ENCODE assay signal across 34 mouse cellular contexts in genomic region chrX:73871956-73872355, GRCm38 (mm10). TPM values are rescaled to one million over a fixed set of nuclear protein-coding genes. Genes with fewer than 3 reads are reported as not detected.
DNase-seq lines count a peak whose midpoint lies in the region; ATAC-seq and TF ChIP-seq lines count a peak whose summit lies in the region.
"Had no signal": no experiment of that assay in that cellular context is flagged by ENCODE, and none has a peak within 500 bp of the region (broad histone marks: within the 10 kb centered on the region; RNA-seq: fewer than 3 reads in every experiment).

No protein-coding gene starts in this region.

- TF ChIP-seq CTCF in left cerebral cortex, adult 2 months (IDR thresholded peaks at IDR 0.05), result no peak

- intact Hi-C loops in left cerebral cortex, postnatal 4 days (cut with DNase I), result no loop called here
- intact Hi-C loops in left cerebral cortex, adult 2 months (cut with DNase I), result no loop called here

- peaks cover 12% of the 10 kb centered on the region for H3K4me1 ChIP-seq in forebrain, embryonic 12.5 days
- H3K4me1 ChIP-seq in forebrain, embryonic 11.5 days (replicated peaks; ENCODE audit: control insufficient read depth, insufficient read depth, low read length), result no peaks in the 10 kb centered on the region
- peaks cover 17% of the 10 kb centered on the region; the same call in 1 of the 2 replicates for H3K4me1 ChIP-seq in midbrain, embryonic 14.5 days (ENCODE audit: control insufficient read depth, insufficient read depth, low read length)

- no peak overlapping the region for H3K4me3 ChIP-seq in forebrain, embryonic 12.5 days (replicated peaks)
- H3K4me3 ChIP-seq in forebrain, embryonic 11.5 days (ENCODE audit: low read depth, low read length), result no peak overlapping the region
- H3K4me3 ChIP-seq in left cerebral cortex, adult 2 months, result no peak overlapping the region
- H3K4me3 ChIP-seq in midbrain, embryonic 14.5 days (replicated peaks; ENCODE audit: low read depth, low read length), result no peak overlapping the region
- H3K4me3 ChIP-seq: erythroblast, embryonic 14.5 days; hindbrain, embryonic 13.5 days; myocyte; neural tube, embryonic 13.5 days had no signal

- H3K27me3 ChIP-seq in forebrain, embryonic 12.5 days, result no peaks in the 10 kb centered on the region
- H3K27me3 ChIP-seq in forebrain, embryonic 11.5 days (ENCODE audit: control insufficient read depth, insufficient read depth, low read length), result no peaks in the 10 kb centered on the region
- H3K27me3 ChIP-seq in midbrain, embryonic 14.5 days (ENCODE audit: control insufficient read depth, insufficient read depth, low read length), result no peaks in the 10 kb centered on the region
- H3K27me3 ChIP-seq: hindbrain, embryonic 13.5 days; neural tube, embryonic 13.5 days had no signal

- DNase-seq in forebrain, embryonic 11.5 days (ENCODE audit: low spot score), result no peak
- DNase-seq in left cerebral cortex, postnatal 4 days, result peak; percentile 33
- no peak for DNase-seq in left cerebral cortex, adult 2 months (ENCODE audit: extremely low spot score in 1 of 2, low spot score in 2 of 2)
- no peak for DNase-seq in midbrain, embryonic 14.5 days
- no peak for DNase-seq in frontal cortex, adult 2 months (ENCODE audit: extremely low spot score in 1 of 2, low spot score in 1 of 2)
- DNase-seq in lung, postnatal 25 days (ENCODE audit: low spot score), result no peak
- DNase-seq: adrenal gland, postnatal 14 days; gastrocnemius, postnatal 25 days; heart, adult 18-20 months; heart, postnatal 4 days; kidney, adult 8-10 months; kidney, postnatal 4 days; layer of hippocampus, postnatal 36 days; liver; lung, adult 2 months; lung, postnatal 10 days; right cerebral cortex, postnatal 4 days; thymus, adult 18-20 months; thymus, postnatal 36 days had no signal

- no peak overlapping the region for H3K9ac ChIP-seq in forebrain, embryonic 12.5 days
- H3K9ac ChIP-seq in forebrain, embryonic 11.5 days (ENCODE audit: low read length), result no peak overlapping the region
- H3K9ac ChIP-seq in midbrain, embryonic 14.5 days (replicated peaks; ENCODE audit: low read length), result no peak overlapping the region
- H3K9ac ChIP-seq: hindbrain, embryonic 13.5 days; liver, embryonic 14.5 days; neural tube, embryonic 13.5 days had no signal

- H3K27ac ChIP-seq in forebrain, embryonic 12.5 days, result 0 out of 2 replicates have a peak overlapping the region, but pooled peaks have one; percentile 19
- no peak overlapping the region for H3K27ac ChIP-seq in forebrain, embryonic 11.5 days (ENCODE audit: low read depth, low read length)
- H3K27ac ChIP-seq in left cerebral cortex, adult 2 months, result no peak overlapping the region
- 0 out of 2 replicates have a peak overlapping the region, but pooled peaks have one; percentile 45 for H3K27ac ChIP-seq in midbrain, embryonic 14.5 days (replicated peaks; ENCODE audit: low read depth, low read length)
- H3K27ac ChIP-seq: hindbrain, embryonic 13.5 days; kidney, postnatal 0 days; liver, embryonic 14.5 days; neural tube, embryonic 13.5 days; stomach, postnatal 0 days had no signal

- H3K9me3 ChIP-seq in forebrain, embryonic 12.5 days, result no peaks in the 10 kb centered on the region
- H3K9me3 ChIP-seq in forebrain, embryonic 11.5 days (ENCODE audit: control insufficient read depth, low read length), result no peaks in the 10 kb centered on the region
- no peaks in the 10 kb centered on the region for H3K9me3 ChIP-seq in midbrain, embryonic 14.5 days (ENCODE audit: control insufficient read depth, low read length)
- H3K9me3 ChIP-seq: hindbrain, embryonic 13.5 days; neural tube, embryonic 13.5 days had no signal

- no peak overlapping the region for H3K4me2 ChIP-seq in forebrain, embryonic 12.5 days
- no peak overlapping the region for H3K4me2 ChIP-seq in forebrain, embryonic 11.5 days (ENCODE audit: low read depth, low read length, severe bottlenecking)
- H3K4me2 ChIP-seq in midbrain, embryonic 14.5 days (ENCODE audit: low read length), result no peak overlapping the region
- H3K4me2 ChIP-seq: heart, embryonic 11.5 days; hindbrain, embryonic 13.5 days; neural tube, embryonic 13.5 days had no signal

- peak; percentile 39; the same call in 1 of the 2 replicates for ATAC-seq in forebrain, embryonic 12.5 days (ENCODE audit: low FRiP score)
- ATAC-seq in forebrain, embryonic 11.5 days (replicated peaks; ENCODE audit: low FRiP score), result no peak
- ATAC-seq in midbrain, embryonic 14.5 days (ENCODE audit: low FRiP score, low TSS enrichment), result no peak
- ATAC-seq: CD4-positive, CD25-positive, alpha-beta regulatory T cell, adult 4 months; intestine, embryonic 16.5 days had no signal

- 59% methylated on average over 1 of the region's 1 CpGs for WGBS in forebrain, embryonic 12.5 days
- WGBS in forebrain, embryonic 11.5 days, result 68% methylated on average over 1 of the region's 1 CpGs
- WGBS in midbrain, embryonic 14.5 days, result 44% methylated on average over 1 of the region's 1 CpGs

- no peaks in the 10 kb centered on the region for H3K36me3 ChIP-seq in forebrain, embryonic 12.5 days (replicated peaks)
- no peaks in the 10 kb centered on the region for H3K36me3 ChIP-seq in forebrain, embryonic 11.5 days (ENCODE audit: control insufficient read depth, insufficient read depth, low read length)
- no peaks in the 10 kb centered on the region for H3K36me3 ChIP-seq in midbrain, embryonic 14.5 days (ENCODE audit: control insufficient read depth, insufficient read depth, low read length)
- H3K36me3 ChIP-seq: neural tube, embryonic 13.5 days had no signal

RNA-seq across cellular contexts. Expression of gene Avpr2, which starts 19.9 kb away (rescaled TPM):
- polyA plus RNA-seq in forebrain, embryonic 12.5 days (2016; fragmentation: Nextera tagmentation; extraction: Ambion mirVana), result 0.29 TPM in 1 of 2 replicates, not detected in the other
- polyA plus RNA-seq in forebrain, embryonic 11.5 days (2014; fragmentation: Nextera tagmentation; extraction: Ambion mirVana), result 0.11 TPM in 1 of 2 replicates, not detected in the other
- total RNA-seq in left cerebral cortex, postnatal 4 days (2021), result not detected
- not detected for total RNA-seq in left cerebral cortex, adult 2 months (2021)
- polyA plus RNA-seq in midbrain, embryonic 14.5 days (2014; fragmentation: Nextera tagmentation; extraction: Ambion mirVana), result not detected in 2 replicates
- polyA plus RNA-seq in frontal cortex, adult 2 months (2012; rRNA removed), result not detected in 2 replicates
- total RNA-seq: adrenal gland, postnatal 14 days; gastrocnemius, adult 18-20 months; gastrocnemius, postnatal 25 days; heart, adult 18-20 months; heart, postnatal 4 days; layer of hippocampus, postnatal 36 days; left cerebral cortex, postnatal 10 days had no signal
- polyA plus RNA-seq: cortical plate, adult 2 months; embryonic facial prominence, embryonic 14.5 days; erythroblast, embryonic 14.5 days; heart, embryonic 11.5 days; lung, adult 2 months; myocyte had no signal

RNA-seq across cellular contexts. Expression of gene L1cam, which starts 23.9 kb away (rescaled TPM):
- 33.1 and 37.4 TPM in 2 replicates for polyA plus RNA-seq in forebrain, embryonic 12.5 days (2016; fragmentation: Nextera tagmentation; extraction: Ambion mirVana)
- polyA plus RNA-seq in forebrain, embryonic 11.5 days (2014; fragmentation: Nextera tagmentation; extraction: Ambion mirVana), result 24.0 and 27.2 TPM in 2 replicates
- 100 to 1,000 TPM; 518 to 579 TPM for total RNA-seq in left cerebral cortex, postnatal 4 days (2021)
- 100 to 1,000 TPM; 150 to 161 TPM for total RNA-seq in left cerebral cortex, adult 2 months (2021)
- 84.0 and 103 TPM in 2 replicates for polyA plus RNA-seq in midbrain, embryonic 14.5 days (2014; fragmentation: Nextera tagmentation; extraction: Ambion mirVana)
- 88.7 and 113 TPM in 2 replicates for polyA plus RNA-seq in frontal cortex, adult 2 months (2012; rRNA removed)

RNA-seq across cellular contexts. Expression of gene Pdzd4, which starts 47.2 kb away (rescaled TPM):
- polyA plus RNA-seq in forebrain, embryonic 12.5 days (2016; fragmentation: Nextera tagmentation; extraction: Ambion mirVana), result 2.3 and 2.6 TPM in 2 replicates
- polyA plus RNA-seq in forebrain, embryonic 11.5 days (2014; fragmentation: Nextera tagmentation; extraction: Ambion mirVana), result 1.3 and 1.9 TPM in 2 replicates
- total RNA-seq in left cerebral cortex, postnatal 4 days (2021), result 100 to 1,000 TPM; 174 to 186 TPM
- total RNA-seq in left cerebral cortex, adult 2 months (2021), result 100 to 1,000 TPM; 110 to 119 TPM
- 5.9 and 20.8 TPM in 2 replicates for polyA plus RNA-seq in midbrain, embryonic 14.5 days (2014; fragmentation: Nextera tagmentation; extraction: Ambion mirVana)
- 89.4 and 92.9 TPM in 2 replicates for polyA plus RNA-seq in frontal cortex, adult 2 months (2012; rRNA removed)
- polyA plus RNA-seq: erythroblast, embryonic 14.5 days had no signal

RNA-seq across cellular contexts. Expression of gene Arhgap4, which starts 49.7 kb away (rescaled TPM):
- polyA plus RNA-seq in forebrain, embryonic 12.5 days (2016; fragmentation: Nextera tagmentation; extraction: Ambion mirVana), result 1.8 and 3.6 TPM in 2 replicates
- 1.7 and 2.0 TPM in 2 replicates for polyA plus RNA-seq in forebrain, embryonic 11.5 days (2014; fragmentation: Nextera tagmentation; extraction: Ambion mirVana)
- 1 to 10 TPM; 2.5 to 3.4 TPM for total RNA-seq in left cerebral cortex, postnatal 4 days (2021)
- total RNA-seq in left cerebral cortex, adult 2 months (2021), result 1 to 10 TPM; 4.1 to 6.1 TPM
- polyA plus RNA-seq in midbrain, embryonic 14.5 days (2014; fragmentation: Nextera tagmentation; extraction: Ambion mirVana), result 1.8 and 2.1 TPM in 2 replicates
- polyA plus RNA-seq in frontal cortex, adult 2 months (2012; rRNA removed), result 6.4 and 7.3 TPM in 2 replicates

RNA-seq across cellular contexts. Expression of gene Naa10, which starts 49.8 kb away (rescaled TPM):
- polyA plus RNA-seq in forebrain, embryonic 12.5 days (2016; fragmentation: Nextera tagmentation; extraction: Ambion mirVana), result 115 and 117 TPM in 2 replicates
- polyA plus RNA-seq in forebrain, embryonic 11.5 days (2014; fragmentation: Nextera tagmentation; extraction: Ambion mirVana), result 134 and 137 TPM in 2 replicates
- 10 to 100 TPM; 66.9 to 73.6 TPM for total RNA-seq in left cerebral cortex, postnatal 4 days (2021)
- total RNA-seq in left cerebral cortex, adult 2 months (2021), result 10 to 100 TPM; 56.8 to 61.2 TPM
- polyA plus RNA-seq in midbrain, embryonic 14.5 days (2014; fragmentation: Nextera tagmentation; extraction: Ambion mirVana), result 82.2 and 89.0 TPM in 2 replicates
- 77.6 and 80.3 TPM in 2 replicates for polyA plus RNA-seq in frontal cortex, adult 2 months (2012; rRNA removed)

Comparison
In these comparisons a context has a peak if more than half of its experiments do, and no peak if none do; other contexts are left out.
1. H3K27ac ChIP-seq: peak in forebrain, embryonic 12.5 days (single experiment) and midbrain, embryonic 14.5 days (single experiment); none in forebrain, embryonic 11.5 days (single experiment) and left cerebral cortex, adult 2 months (single experiment).